27 mouse cellular contexts compared by ENCODE assay signal in the genomic region with DNA sequence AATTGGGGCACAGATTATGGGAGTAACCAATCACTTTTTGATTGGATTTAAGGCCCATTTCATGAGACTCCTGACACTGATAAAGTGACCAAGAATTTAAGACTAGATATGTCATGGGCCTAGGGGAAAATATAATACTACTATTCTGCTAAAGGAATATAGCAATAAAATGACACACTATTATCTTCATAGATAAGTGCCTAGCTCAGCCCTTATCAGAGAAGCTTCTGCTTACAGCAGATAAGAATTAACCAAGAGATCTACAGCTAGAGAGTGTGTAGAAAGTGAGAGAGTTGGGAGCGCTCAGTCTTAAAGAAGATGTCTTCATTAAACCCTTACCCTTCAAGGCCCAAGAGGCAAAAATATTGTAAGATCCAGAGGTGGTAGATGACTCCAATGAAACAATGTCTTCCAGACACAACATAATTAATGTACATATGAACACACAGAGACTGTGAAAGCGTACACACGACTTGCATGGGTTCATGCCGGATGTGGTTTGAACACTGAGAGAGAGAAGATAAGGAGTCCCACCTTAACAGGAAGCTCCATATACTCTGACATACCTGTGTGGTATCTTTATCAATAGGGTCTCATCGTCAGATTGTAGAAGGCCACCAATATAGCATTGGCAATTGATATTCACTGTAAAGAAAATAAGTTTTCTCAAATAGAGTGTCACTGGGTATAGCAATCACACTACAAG.
"Had no signal": no experiment of that assay in that cellular context is flagged by ENCODE, and none has a peak within 500 bp of the region (broad histone marks: within the 10 kb centered on the region; RNA-seq: fewer than 3 reads in every experiment).

No protein-coding gene starts in this region.

- H3K36me3 ChIP-seq: embryonic facial prominence, embryonic 10.5 days; embryonic facial prominence, embryonic 12.5 days; embryonic facial prominence, embryonic 13.5 days; embryonic facial prominence, embryonic 15.5 days; forebrain, embryonic 10.5 days; forebrain, embryonic 12.5 days; forebrain, embryonic 15.5 days had no signal

- H3K9ac ChIP-seq: embryonic facial prominence, embryonic 12.5 days; embryonic facial prominence, embryonic 13.5 days; embryonic facial prominence, embryonic 15.5 days; forebrain, embryonic 12.5 days; forebrain, embryonic 13.5 days; forebrain, embryonic 15.5 days; forebrain, postnatal 0 days had no signal

- H3K9me3 ChIP-seq: embryonic facial prominence, embryonic 10.5 days; embryonic facial prominence, embryonic 12.5 days; embryonic facial prominence, embryonic 13.5 days; embryonic facial prominence, embryonic 15.5 days; forebrain, embryonic 10.5 days; forebrain, embryonic 12.5 days; forebrain, embryonic 13.5 days; forebrain, embryonic 15.5 days had no signal

- DNase-seq: cerebellum, adult 9-10 months; cerebellum, adult 9-11 months; cerebellum, postnatal 10 days; cerebellum, postnatal 14 days; cerebellum, postnatal 25 days; cerebellum, postnatal 36 days; embryo, embryonic 11 days; forebrain, postnatal 0 days; gastrocnemius, adult 2 months; gastrocnemius, postnatal 10 days; gastrocnemius, postnatal 14 days; gastrocnemius, postnatal 25 days; gastrocnemius, postnatal 36 days; heart, adult 11 months; heart, adult 18-20 months; heart, adult 2 months had no signal

- H3K4me1 ChIP-seq: embryonic facial prominence, embryonic 10.5 days; embryonic facial prominence, embryonic 12.5 days; embryonic facial prominence, embryonic 13.5 days; embryonic facial prominence, embryonic 15.5 days; forebrain, embryonic 10.5 days; forebrain, embryonic 12.5 days; forebrain, embryonic 13.5 days; forebrain, embryonic 15.5 days had no signal

- H3K4me2 ChIP-seq: embryonic facial prominence, embryonic 12.5 days; embryonic facial prominence, embryonic 13.5 days; embryonic facial prominence, embryonic 15.5 days; forebrain, embryonic 12.5 days; forebrain, embryonic 13.5 days; forebrain, embryonic 15.5 days had no signal

- H3K27ac ChIP-seq: embryonic facial prominence, embryonic 10.5 days; embryonic facial prominence, embryonic 12.5 days; embryonic facial prominence, embryonic 13.5 days; embryonic facial prominence, embryonic 15.5 days; forebrain, embryonic 10.5 days; forebrain, embryonic 12.5 days; forebrain, embryonic 13.5 days; forebrain, embryonic 15.5 days; gastrocnemius, adult 2 months; heart, adult 2 months had no signal

- H3K27me3 ChIP-seq: embryonic facial prominence, embryonic 12.5 days; embryonic facial prominence, embryonic 13.5 days; embryonic facial prominence, embryonic 15.5 days; forebrain, embryonic 12.5 days; forebrain, embryonic 13.5 days; forebrain, embryonic 15.5 days had no signal

- ATAC-seq: forebrain, embryonic 13.5 days; forebrain, embryonic 14.5 days; forebrain, embryonic 15.5 days; forebrain, embryonic 16.5 days; forebrain, postnatal 0 days had no signal

- H3K4me3 ChIP-seq: embryonic facial prominence, embryonic 10.5 days; embryonic facial prominence, embryonic 12.5 days; embryonic facial prominence, embryonic 13.5 days; embryonic facial prominence, embryonic 15.5 days; erythroblast, embryonic 14.5 days; forebrain, embryonic 10.5 days; forebrain, embryonic 12.5 days; forebrain, embryonic 13.5 days; forebrain, embryonic 15.5 days; gastrocnemius, adult 2 months; heart, adult 2 months had no signal
